Mouse (Mus musculus) layer of hippocampus, postnatal 36 days (tissue): Measurements from ENCODE around the gene Irf2. TPM values are rescaled to one million over a fixed set of nuclear protein-coding genes. Genes with fewer than 3 reads are reported as not detected.
A peak's percentile ranks its signal among the peaks of the same experiment; 100 is the strongest.

ENCODE experiments used
- DNase-seq, 2 experiments: peaks; one replicate each; pipeline ENCODE4 v3.0.0; 2022
- total RNA-seq, 2 experiments: library from RNA; stranded (reverse); gene quantifications; 2 replicates each; pipeline ENCODE4 v1.2.3; 2021

Gene Irf2
- 10 to 100 TPM; 61.8 to 62.2 TPM for total RNA-seq

GRCm38 (mm10) chr8:46739003-46739949, at the start of gene Irf2:
Gene Irf2 (plus strand): TSS chr8:46739732.
- peak; percentile 72 to 73 for DNase-seq

GRCm38 (mm10) chr8:46690111-46690510, 49.4 kb upstream of the Irf2 start:
- no peak for DNase-seq

GRCm38 (mm10) chr8:46690581-46690980, 49.0 kb upstream of the Irf2 start:
- DNase-seq = no peak

GRCm38 (mm10) chr8:46691360-46691759, 48.2 kb upstream of the Irf2 start:
- no peak for DNase-seq

GRCm38 (mm10) chr8:46696256-46697041, 43.1 kb upstream of the Irf2 start:
- no peak for DNase-seq

GRCm38 (mm10) chr8:46697566-46697965, 42.0 kb upstream of the Irf2 start:
- DNase-seq = no peak

- DNase-seq = no peak
Measured at GRCm38 (mm10) chr8:46698162-46698561, 41.4 kb upstream of the Irf2 start.

GRCm38 (mm10) chr8:46705145-46705544, 34.4 kb upstream of the Irf2 start:
- DNase-seq = no peak

GRCm38 (mm10) chr8:46706730-46707129, 32.8 kb upstream of the Irf2 start:
- no peak for DNase-seq

GRCm38 (mm10) chr8:46709302-46709701, 30.2 kb upstream of the Irf2 start:
- DNase-seq = no peak

- no peak for DNase-seq
Measured at GRCm38 (mm10) chr8:46710289-46710688, 29.2 kb upstream of the Irf2 start.

- DNase-seq = no peak
Measured at GRCm38 (mm10) chr8:46711496-46711895, 28.0 kb upstream of the Irf2 start.

GRCm38 (mm10) chr8:46713178-46713577, 26.4 kb upstream of the Irf2 start:
- no peak for DNase-seq

- DNase-seq = no peak
Measured at GRCm38 (mm10) chr8:46713844-46714243, 25.7 kb upstream of the Irf2 start.

- DNase-seq = no peak
Measured at GRCm38 (mm10) chr8:46714400-46714799, 25.1 kb upstream of the Irf2 start.

- no peak for DNase-seq
Measured at GRCm38 (mm10) chr8:46716477-46716876, 23.1 kb upstream of the Irf2 start.

GRCm38 (mm10) chr8:46717170-46717569, 22.4 kb upstream of the Irf2 start:
- DNase-seq = no peak

- DNase-seq = no peak
Measured at GRCm38 (mm10) chr8:46718301-46718700, 21.2 kb upstream of the Irf2 start.

GRCm38 (mm10) chr8:46718747-46719146, 20.8 kb upstream of the Irf2 start:
- no peak for DNase-seq

GRCm38 (mm10) chr8:46720656-46721055, 18.9 kb upstream of the Irf2 start:
- DNase-seq = no peak

GRCm38 (mm10) chr8:46721065-46721845, 18.3 kb upstream of the Irf2 start:
- DNase-seq = no peak

GRCm38 (mm10) chr8:46722536-46722935, 17.0 kb upstream of the Irf2 start:
- DNase-seq = no peak

- no peak for DNase-seq
Measured at GRCm38 (mm10) chr8:46726383-46726782, 13.1 kb upstream of the Irf2 start.
